Mouse (Mus musculus) liver, adult 2 months (tissue): ENCODE data around the gene Ndufs8. TPM values are rescaled to one million over a fixed set of nuclear protein-coding genes. Genes with fewer than 3 reads are reported as not detected.

ENCODE experiments used
- DNase-seq: peaks from one replicate; pipeline ENCODE4 v3.0.0-alpha.2; 2011; ENCODE audit warnings: low read depth, low spot score; ENCODE audit errors: extremely low read depth
- H3K27ac ChIP-seq: fragments of 200-500 bp; replicated peaks from 2 replicates; pipeline ENCODE4 v1.5.1; 2012; ENCODE audit warnings: low read depth, mild to moderate bottlenecking, control low read depth, inconsistent platforms, low read length; ENCODE audit not compliant: insufficient read depth
- H3K27me3 ChIP-seq: fragments of 200-500 bp; 2 replicates; pipeline ENCODE4 v1.6.1; 2012; ENCODE audit warnings: mild to moderate bottlenecking, moderate library complexity, low read length, inconsistent platforms; ENCODE audit not compliant: control insufficient read depth, insufficient read depth
- H3K36me3 ChIP-seq: fragments of 200-500 bp; 2 replicates; pipeline ENCODE4 v1.6.1; 2012; ENCODE audit warnings: low read length, inconsistent platforms; ENCODE audit not compliant: control insufficient read depth, insufficient read depth
- H3K4me1 ChIP-seq: fragments of 200-500 bp; 2 replicates; pipeline ENCODE4 v1.6.1; 2011; ENCODE audit warnings: low read length; ENCODE audit not compliant: control insufficient read depth, insufficient read depth
- H3K4me3 ChIP-seq: fragments of 200-500 bp; 2 replicates; pipeline ENCODE4 v1.5.1; 2011; ENCODE audit warnings: low read depth, mild to moderate bottlenecking, control low read depth, low read length, moderate library complexity; ENCODE audit not compliant: insufficient read depth
- H3K79me2 ChIP-seq: fragments of 200-500 bp; 2 replicates; pipeline ENCODE4 v1.6.1; 2012; ENCODE audit warnings: inconsistent platforms, mild to moderate bottlenecking, low read length, moderate library complexity; ENCODE audit not compliant: control insufficient read depth, insufficient read depth
- H3K9ac ChIP-seq: fragments of 200-500 bp; 2 replicates; pipeline ENCODE4 v1.6.1; 2012; ENCODE audit warnings: low read depth, mild to moderate bottlenecking, control low read depth, inconsistent platforms, low read length
- CTCF ChIP-seq: fragments of 200-500 bp; IDR thresholded peaks from 2 replicates; pipeline ENCODE4 v1.5.1; 2011; ENCODE audit warnings: low read depth, low read length, control low read depth
- POLR2A ChIP-seq: fragments of 200-500 bp; IDR thresholded peaks from 2 replicates; pipeline ENCODE4 v1.6.1; 2011; ENCODE audit warnings: low read length, control low read depth; ENCODE audit not compliant: insufficient read depth; ENCODE audit errors: extremely low read depth
- WGBS: fragments of 180-500 bp; shearing (Covaris S2); methylation state at CpG from one replicate; pipeline ENCODE4 v1.1.7; 2018; 5-methylcytosine and 5-hydroxymethylcytosine counted together
- polyA plus RNA-seq: library from polyadenylated mRNA; depleted of rRNA; stranded (reverse); fragments of >200 nt; gene quantifications from 2 replicates; pipeline ENCODE4 v1.2.3, GENCODE M21; 2012
- total RNA-seq: library from RNA; depleted of rRNA; stranded (reverse); fragments of >200 nt; gene quantifications from 2 replicates; pipeline ENCODE4 v1.2.3, GENCODE M21; 2014

Gene Ndufs8
- total and polyA plus RNA-seq, 2 experiments = 213 to 266 TPM

- no peak overlapping the region for H3K27ac ChIP-seq
- no peak overlapping the region for H3K4me3 ChIP-seq
These were observed 16.2 kb upstream of the Ndufs8 start for GRCm38 (mm10) chr19:3928779-3929178.

DNA sequence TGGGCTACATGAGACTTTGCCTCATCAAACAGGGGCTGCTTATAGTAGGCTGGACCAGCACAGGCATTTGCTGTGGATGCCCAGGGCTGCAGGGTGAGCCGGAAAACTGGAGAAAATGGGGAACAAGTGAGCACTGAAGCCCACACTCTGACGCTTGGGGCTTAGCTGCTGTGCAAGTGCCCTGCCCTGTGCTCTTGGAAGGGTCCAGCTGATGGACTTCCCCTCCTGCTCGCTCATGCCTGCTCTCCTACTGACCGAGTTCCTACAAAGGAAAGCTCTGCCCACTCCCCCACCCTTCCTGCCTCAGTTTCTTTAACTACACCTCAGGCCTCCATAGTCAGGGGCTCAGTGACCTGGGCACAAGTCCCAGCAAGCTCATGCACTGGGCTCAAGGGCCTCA is 15.4 kb upstream of the Ndufs8 start:
- no peak for DNase-seq
- Histone ChIP-seq H3K27ac (no peak overlapping the region), H3K79me2 (no peaks in the 10 kb centered on the region), H3K36me3 (no peaks in the 10 kb centered on the region), H3K9ac (no peak overlapping the region), H3K4me1 (peaks cover 10% of the 10 kb centered on the region; the same call in 1 of the 2 replicates), H3K4me3 (no peak overlapping the region), H3K27me3 (no peaks in the 10 kb centered on the region)
- WGBS = 92% methylated on average over 4 of the region's 4 CpGs
- TF ChIP-seq CTCF (no peak), POLR2A (no peak)

More at GRCm38 (mm10) chr19:3928779-3929178, 16.2 kb upstream of the Ndufs8 start:
- Histone ChIP-seq H3K79me2 (no peaks in the 10 kb centered on the region), H3K27me3 (no peaks in the 10 kb centered on the region), H3K9ac (no peak overlapping the region), H3K4me1 (peaks cover 10% of the 10 kb centered on the region; the same call in 1 of the 2 replicates), H3K36me3 (no peaks in the 10 kb centered on the region)
- TF ChIP-seq CTCF (no peak), POLR2A (no peak)
- WGBS = 84% methylated on average over 4 of the region's 4 CpGs
- no peak for DNase-seq

DNA sequence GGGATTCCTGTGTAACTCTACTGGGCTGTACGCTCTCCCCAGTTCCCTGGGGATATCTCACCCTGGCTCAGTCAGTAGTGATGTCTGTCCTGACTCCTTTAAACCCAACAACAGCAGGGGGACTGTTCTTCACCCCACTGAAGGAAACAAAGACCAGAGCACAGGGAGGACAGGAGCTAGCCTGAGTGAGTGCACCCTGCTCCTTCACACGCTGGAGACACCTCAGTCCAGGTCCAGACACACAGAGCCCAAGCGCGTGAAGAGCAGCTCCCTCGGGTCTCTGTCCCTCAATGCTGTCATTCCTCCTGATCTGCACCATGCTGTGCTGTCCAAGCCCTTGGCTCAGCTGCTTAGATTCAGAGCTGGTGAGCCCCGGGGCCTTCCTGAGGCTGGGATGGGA is 14.1 kb upstream of the Ndufs8 start:
- H3K9ac ChIP-seq = no peak overlapping the region
- no peaks in the 10 kb centered on the region for H3K27me3 ChIP-seq
- peaks cover 10% of the 10 kb centered on the region; the same call in 1 of the 2 replicates for H3K4me1 ChIP-seq
- no peak overlapping the region for H3K27ac ChIP-seq
- no peaks in the 10 kb centered on the region for H3K79me2 ChIP-seq
- WGBS = 85% methylated on average over 6 of the region's 6 CpGs
- no peaks in the 10 kb centered on the region for H3K36me3 ChIP-seq
- no peak overlapping the region for H3K4me3 ChIP-seq
- TF ChIP-seq CTCF (no peak), POLR2A (no peak)
- no peak for DNase-seq

DNA sequence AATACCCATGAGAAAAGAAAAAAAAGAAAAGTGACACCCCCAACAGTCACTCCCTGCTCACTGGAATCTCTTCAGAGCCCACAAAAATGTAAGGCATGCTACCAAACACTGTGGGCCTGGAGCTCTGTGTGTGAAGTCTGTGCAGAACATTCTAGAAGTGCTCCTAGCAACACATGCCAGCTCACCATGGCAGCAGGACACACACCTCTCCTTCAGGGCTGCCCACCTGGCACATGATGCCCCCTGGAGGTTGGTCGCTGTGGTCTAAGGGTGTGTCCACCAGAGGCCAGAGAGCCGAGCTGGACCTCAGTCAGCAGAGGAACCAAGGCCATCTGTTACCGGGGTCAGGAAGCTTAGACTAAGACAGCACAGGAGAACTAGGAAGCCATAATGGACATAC is 13.7 kb upstream of the Ndufs8 start:
- no peak for DNase-seq
- 75% methylated on average over 3 of the region's 3 CpGs for WGBS
- Histone ChIP-seq H3K9ac (no peak overlapping the region), H3K36me3 (no peaks in the 10 kb centered on the region), H3K27ac (no peak overlapping the region), H3K4me3 (no peak overlapping the region), H3K79me2 (no peaks in the 10 kb centered on the region), H3K27me3 (no peaks in the 10 kb centered on the region), H3K4me1 (peaks cover 10% of the 10 kb centered on the region; the same call in 1 of the 2 replicates)
- TF ChIP-seq POLR2A = no peak
- TF ChIP-seq CTCF = no peak

DNA sequence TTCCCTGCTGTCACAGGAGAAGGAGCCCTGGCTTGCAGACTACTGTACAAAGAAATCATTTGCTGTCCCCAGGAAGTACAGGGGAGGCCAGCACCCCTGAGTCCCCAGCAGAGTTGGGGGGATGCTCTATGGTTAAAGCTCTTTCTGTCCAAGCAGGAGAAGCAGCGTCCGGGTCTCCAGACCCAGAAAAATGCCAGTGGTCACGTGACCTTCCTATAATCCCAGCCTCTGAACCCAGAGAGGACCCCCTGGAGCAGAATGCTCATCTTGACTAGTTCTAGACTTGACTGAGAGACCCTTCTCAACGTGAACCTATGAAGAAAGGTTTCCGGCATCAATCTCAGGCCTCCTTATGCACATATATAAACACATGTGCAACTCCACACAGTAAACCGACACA is 13.3 kb upstream of the Ndufs8 start:
- no peak overlapping the region for H3K9ac ChIP-seq
- no peaks in the 10 kb centered on the region for H3K27me3 ChIP-seq
- TF ChIP-seq CTCF = no peak
- no peak for TF ChIP-seq POLR2A
- peaks cover 10% of the 10 kb centered on the region; the same call in 1 of the 2 replicates for H3K4me1 ChIP-seq
- no peak overlapping the region for H3K4me3 ChIP-seq
- no peak overlapping the region for H3K27ac ChIP-seq
- H3K79me2 ChIP-seq = no peaks in the 10 kb centered on the region
- DNase-seq = no peak
- no peaks in the 10 kb centered on the region for H3K36me3 ChIP-seq
- 97% methylated on average over 6 of the region's 6 CpGs for WGBS

DNA sequence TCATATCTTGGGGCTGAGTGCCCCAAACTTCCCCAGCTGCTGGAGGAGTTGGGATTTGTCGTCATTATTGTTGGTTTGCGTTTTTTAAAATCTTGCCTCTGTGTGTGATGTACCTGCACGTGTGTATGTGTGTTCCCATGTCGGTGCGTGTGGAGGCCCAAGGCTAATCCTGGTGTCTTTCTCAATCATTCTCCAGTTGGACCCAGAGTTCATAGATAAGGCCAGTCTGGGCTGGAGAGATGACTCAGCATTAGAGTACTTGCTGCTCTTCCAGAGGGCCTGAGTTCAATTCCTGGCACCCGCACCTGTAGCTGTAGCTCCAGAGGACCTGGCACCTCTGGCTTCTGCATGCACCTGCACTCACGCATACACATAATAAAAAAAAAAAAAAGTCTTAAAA is 12.3 kb upstream of the Ndufs8 start:
- H3K4me3 ChIP-seq = no peak overlapping the region
- no peaks in the 10 kb centered on the region for H3K79me2 ChIP-seq
- peaks cover 6% of the 10 kb centered on the region; the same call in 1 of the 2 replicates for H3K4me1 ChIP-seq
- H3K27me3 ChIP-seq = no peaks in the 10 kb centered on the region
- 56% methylated on average over 7 of the region's 7 CpGs for WGBS
- DNase-seq = peak; percentile 79
- H3K36me3 ChIP-seq = no peaks in the 10 kb centered on the region
- no peak overlapping the region for H3K27ac ChIP-seq
- no peak overlapping the region for H3K9ac ChIP-seq
- TF ChIP-seq CTCF = no peak
- TF ChIP-seq POLR2A = no peak
